Mouse (Mus musculus): ENCODE measurements around the gene Trpv2.

- TF ChIP-seq EP300 (IDR thresholded peaks at IDR 0.05; ENCODE audit: insufficient read depth, low read depth, low read length): no peak
- TF ChIP-seq CTCF (IDR thresholded peaks at IDR 0.05; ENCODE audit: low read depth, low read length): no peak
Measured at GRCm38 (mm10) chr11:62537089-62537488, 37.2 kb upstream of the Trpv2 start.
